Mouse (Mus musculus): ENCODE measurements around the gene Rhbdf1. TPM values are rescaled to one million over a fixed set of nuclear protein-coding genes. Genes with fewer than 3 reads are reported as not detected.

The Rhbdf1 gene
- polyA plus RNA-seq, 1 experiment: 40.6 TPM

Other genes with a start within 250 kb of the Rhbdf1 start
- not detected for gene Nsg2, start 221.8 kb downstream of the Rhbdf1 start, polyA plus RNA-seq (2012; fragmentation: generic; extraction: Trizol)
- gene Il9r, start 22.0 kb downstream of the Rhbdf1 start, polyA plus RNA-seq (2012; fragmentation: generic; extraction: Trizol): not detected
- gene Snrnp25, start 16.9 kb downstream of the Rhbdf1 start, polyA plus RNA-seq (2012; fragmentation: generic; extraction: Trizol): 63.0 TPM
- gene Mpg, start 4.2 kb upstream of the Rhbdf1 start, polyA plus RNA-seq (2012; fragmentation: generic; extraction: Trizol): 19.9 TPM
- gene Nprl3, start 45.4 kb upstream of the Rhbdf1 start, polyA plus RNA-seq (2012; fragmentation: generic; extraction: Trizol): 34.0 TPM
- gene Hba-x, start 54.1 kb upstream of the Rhbdf1 start, polyA plus RNA-seq (2012; fragmentation: generic; extraction: Trizol): not detected
- gene Hba-a1, start 61.2 kb upstream of the Rhbdf1 start, polyA plus RNA-seq (2012; fragmentation: generic; extraction: Trizol): 12.1 TPM
- gene Hbq1b, start 64.7 kb upstream of the Rhbdf1 start, polyA plus RNA-seq (2012; fragmentation: generic; extraction: Trizol): not detected
- gene Hba-a2, start 74.2 kb upstream of the Rhbdf1 start, polyA plus RNA-seq (2012; fragmentation: generic; extraction: Trizol): not detected
- 0.11 TPM for gene Hbq1a, start 77.8 kb upstream of the Rhbdf1 start, polyA plus RNA-seq (2012; fragmentation: generic; extraction: Trizol)
- gene Sh3pxd2b, start 125.5 kb upstream of the Rhbdf1 start, polyA plus RNA-seq (2012; fragmentation: generic; extraction: Trizol): 21.7 TPM
- gene Ubtd2, start 233.1 kb upstream of the Rhbdf1 start, polyA plus RNA-seq (2012; fragmentation: generic; extraction: Trizol): 14.3 TPM